Mouse (Mus musculus): ENCODE measurements around the gene Ak4.
A peak's percentile ranks its signal among the peaks of the same experiment; 100 is the strongest.
"Not testable (repeated sequence)": the region's sequence is repeated elsewhere in the genome, so short reads cannot be mapped to it uniquely, and the experiment has no call there.

The Ak4 gene

DNA sequence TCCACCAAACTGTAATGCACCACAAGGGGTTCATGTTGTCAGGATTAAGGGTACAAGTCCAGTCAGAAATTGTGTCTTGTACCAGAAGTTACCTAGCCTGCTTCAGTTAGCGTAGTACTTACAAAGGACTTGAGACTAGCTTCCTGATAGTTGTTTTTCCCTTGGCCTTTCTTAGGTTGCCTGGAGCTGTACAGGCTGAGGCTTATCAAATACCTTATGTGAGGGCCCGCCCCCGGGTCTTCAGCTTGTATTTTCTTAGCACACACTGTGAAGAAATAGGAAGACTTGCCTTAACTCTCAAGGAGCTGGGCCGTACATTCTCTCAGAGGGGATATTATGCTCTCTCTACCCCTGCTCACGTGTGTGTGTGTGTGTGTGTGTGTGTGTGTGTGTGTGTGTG, 4.5 kb downstream of the Ak4 start:
- DNase-seq (ENCODE audit: low spot score) = no peak

DNA sequence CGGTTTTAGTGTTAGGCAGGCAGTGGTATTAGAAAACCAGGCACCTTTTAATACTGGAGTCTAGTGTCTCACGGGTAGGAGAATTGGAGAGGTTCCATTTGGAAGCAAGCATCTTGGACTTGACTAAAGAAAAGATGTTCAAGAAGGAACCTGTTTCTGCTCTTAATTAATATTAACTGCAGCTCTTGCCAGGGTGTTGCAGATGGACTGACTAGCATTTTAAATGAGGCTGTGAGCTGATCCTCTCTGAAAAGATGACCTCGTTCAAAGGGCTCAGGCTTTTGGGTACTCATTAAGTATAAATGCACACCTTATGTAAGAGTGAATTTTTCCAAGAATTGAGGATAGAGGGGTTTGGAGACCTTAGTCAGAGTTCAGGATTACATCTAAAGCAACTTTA, 5.4 kb downstream of the Ak4 start:
- no peak for DNase-seq (ENCODE audit: low spot score)

DNA sequence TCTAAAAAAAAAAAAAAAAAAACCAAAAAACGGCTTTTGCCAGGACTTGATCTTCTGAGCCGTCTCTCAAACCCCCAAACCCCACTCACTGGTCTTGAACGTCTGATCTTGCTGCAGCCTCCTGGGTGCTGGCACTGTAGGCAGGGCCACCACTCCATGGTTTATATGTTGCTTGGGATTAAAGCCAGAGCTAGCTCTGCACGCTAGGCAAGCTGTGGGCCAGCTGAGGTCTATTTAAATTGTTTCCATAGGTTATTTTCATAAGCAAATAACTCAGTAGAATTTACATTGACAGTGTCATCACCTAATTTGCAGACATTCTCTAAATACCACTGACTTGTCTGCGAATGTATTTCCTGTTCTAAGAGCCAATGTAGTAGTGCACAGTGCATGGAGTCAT, 6.0 kb downstream of the Ak4 start:
- no peak for DNase-seq (ENCODE audit: low spot score)

DNA sequence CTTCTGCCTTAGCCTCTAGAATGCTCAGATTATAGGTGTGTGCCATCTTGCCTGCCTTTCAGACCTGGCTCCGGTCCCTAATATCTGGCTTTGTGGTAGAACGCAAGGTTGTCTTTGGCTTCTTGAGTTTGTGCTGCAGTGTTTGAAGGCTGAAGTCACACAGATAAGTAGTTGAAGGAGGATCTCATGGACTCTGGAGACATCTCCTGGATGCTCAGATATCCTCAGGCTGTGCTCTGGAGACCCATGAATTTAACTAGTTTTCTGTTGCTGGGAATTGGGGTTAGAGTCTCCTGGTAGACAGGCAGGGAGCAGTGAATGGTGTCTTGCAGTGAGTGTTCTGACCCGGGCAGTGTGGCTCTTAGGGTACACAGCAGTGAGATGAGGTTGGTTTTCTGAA, 6.6 kb downstream of the Ak4 start:
- DNase-seq (ENCODE audit: low spot score) = no peak

DNA sequence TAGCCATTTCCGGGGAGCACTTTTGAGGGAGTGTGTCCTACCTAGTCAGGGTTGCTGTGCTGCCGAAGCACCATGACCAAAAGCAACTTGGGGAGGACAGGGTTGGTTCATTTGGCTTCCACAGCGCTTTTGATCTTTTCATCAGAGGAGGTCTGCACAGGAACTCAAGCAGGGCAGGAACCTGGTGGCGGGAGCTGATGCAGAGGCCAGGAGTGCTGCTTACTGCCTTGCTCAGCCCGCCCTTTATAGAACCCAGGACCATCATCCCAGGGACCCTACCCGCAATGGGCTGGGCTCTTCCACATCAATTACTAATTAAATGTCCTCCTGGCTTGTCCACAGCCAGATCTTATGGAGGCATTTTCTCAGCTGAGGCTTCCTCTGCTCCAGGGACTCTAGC, 7.5 kb downstream of the Ak4 start:
- DNase-seq (ENCODE audit: low spot score) = no peak

DNA sequence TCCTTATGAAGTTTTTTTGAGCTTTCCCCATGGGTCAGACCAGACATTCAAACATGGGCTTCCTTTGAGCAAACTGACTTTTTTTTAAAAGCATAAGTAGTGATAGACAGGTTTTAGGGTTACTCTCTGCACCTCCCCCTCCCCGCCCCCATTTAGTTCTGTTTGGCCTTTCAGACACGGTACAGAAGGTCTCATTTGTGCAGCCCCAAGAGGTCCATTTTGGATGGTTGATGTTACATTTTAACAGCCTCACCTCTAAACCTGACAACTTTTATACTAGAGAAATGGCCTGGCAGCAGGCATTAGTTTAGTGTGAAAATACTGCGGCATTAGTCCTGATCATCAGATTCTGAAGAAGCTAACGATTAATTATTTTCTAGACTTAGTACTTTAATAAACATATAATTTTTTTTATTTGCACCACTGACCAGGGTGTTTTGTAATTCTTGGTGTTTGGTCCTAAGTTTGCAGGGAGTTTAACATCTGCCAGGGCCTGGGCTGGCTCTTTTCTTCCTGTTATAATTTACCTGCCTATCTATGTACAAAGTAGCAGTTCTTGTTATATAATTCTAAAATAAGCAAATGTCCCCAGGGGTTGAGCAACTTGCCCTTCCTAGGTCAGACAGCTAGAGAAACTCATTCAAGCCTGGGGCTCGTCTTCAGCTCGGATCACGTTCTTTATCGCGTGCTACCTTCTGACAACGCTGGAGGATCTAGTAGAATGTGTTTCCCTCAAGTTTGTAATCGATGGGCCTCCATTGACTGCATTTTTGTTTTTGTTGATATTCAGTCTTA, 9.0 kb downstream of the Ak4 start:
- DNase-seq (ENCODE audit: low spot score) = no peak

GRCm38 (mm10) chr4:101429073-101429472, 10.0 kb downstream of the Ak4 start:
- DNase-seq (ENCODE audit: low spot score) = no peak

GRCm38 (mm10) chr4:101430000-101430399, 10.9 kb downstream of the Ak4 start:
- DNase-seq (ENCODE audit: low spot score) = no peak

DNA sequence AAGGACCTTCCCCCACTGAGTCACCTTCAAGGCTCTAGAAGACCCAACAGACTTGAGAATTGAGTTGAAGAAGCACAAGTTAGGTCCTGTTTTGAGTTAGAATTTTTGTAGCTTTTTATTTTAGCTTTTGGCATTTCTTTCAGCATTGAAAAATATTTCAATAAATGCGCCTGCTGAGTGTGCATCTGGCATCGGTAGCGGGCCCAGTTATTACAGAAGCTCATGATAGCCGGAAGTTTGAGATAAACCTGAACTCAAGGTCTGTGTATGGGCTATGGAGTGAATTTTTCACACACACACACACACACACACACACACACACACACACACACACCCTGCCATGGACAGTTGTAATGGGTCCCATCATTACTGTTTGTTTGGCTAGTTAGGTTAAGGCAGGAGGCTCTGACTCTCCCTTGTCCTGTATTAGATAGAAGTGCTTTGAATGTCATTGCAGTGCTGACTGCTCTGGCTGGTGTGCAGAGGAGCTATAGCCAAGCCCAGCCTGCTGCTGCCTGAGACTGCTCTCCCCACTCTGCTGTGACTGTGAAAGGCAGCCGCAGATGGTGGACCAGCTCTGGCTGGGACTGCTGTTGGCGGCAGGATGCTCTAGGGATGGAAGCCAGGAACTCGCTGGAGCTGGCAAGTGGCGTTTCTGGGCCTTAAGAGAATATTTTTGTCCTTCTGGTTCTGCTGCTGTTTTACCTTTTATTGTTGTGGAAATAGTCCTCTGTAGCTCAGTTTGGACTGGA, 17.9 kb downstream of the Ak4 start:
- peak; percentile 60 for DNase-seq (ENCODE audit: low spot score)

- DNase-seq (ENCODE audit: low spot score) = no peak
Observed at GRCm38 (mm10) chr4:101438271-101438670, 19.2 kb downstream of the Ak4 start.

DNA sequence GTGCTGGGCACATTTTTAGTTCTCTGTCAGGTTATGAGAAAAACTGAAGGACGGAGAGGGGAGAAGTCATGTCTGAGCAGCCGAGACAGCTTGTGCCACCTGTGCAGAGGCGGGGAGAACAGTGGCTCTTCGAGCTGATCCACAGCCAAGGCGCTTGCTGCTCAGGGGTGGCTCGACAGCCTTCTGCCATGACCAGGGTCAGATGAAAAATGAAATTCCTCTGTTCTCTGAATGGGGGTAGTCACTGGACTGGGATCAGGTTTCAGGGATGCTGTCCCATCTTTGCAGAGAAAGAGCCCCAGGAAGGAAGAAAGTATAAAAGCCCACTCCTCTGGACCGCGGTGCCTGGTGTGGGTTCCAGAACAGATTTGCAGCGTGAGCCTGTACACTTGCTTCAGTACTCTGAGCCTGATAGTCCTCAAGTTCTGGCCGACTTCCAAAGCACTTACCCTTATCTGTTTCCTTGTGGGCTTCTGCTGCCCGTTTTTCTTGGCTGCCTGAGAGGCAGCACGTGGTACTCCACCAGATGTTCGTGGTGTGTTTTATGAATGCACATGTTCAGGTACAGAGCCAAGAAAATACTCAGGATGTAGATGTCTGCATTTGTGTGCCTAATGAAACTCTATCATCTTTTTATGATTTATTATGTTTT, 20.8 kb downstream of the Ak4 start:
- no peak for DNase-seq (ENCODE audit: low spot score)

DNA sequence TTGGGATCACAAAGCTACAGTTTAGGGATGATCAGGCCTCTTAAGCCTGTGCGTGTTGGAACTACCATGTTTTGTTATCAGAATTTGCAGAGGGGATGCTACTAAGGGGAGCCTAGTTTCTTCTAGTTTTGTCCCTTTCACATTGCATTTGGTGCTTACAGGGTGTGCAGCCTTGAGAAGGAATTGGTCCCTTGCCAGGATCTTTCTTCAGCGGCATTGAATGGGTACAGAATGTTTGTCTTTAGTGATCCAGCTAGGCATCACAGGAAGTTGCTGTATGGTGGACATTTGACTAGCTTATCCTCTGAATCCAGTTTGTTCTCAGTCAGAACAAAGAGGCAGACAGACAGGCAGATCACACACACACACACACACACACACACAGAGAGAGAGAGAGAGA, 23.7 kb downstream of the Ak4 start:
- DNase-seq (ENCODE audit: low spot score) = no peak

- no peak for DNase-seq (ENCODE audit: low spot score)
Observed at GRCm38 (mm10) chr4:101443419-101443991, 24.4 kb downstream of the Ak4 start.

- no peak for DNase-seq (ENCODE audit: low spot score)
Observed at GRCm38 (mm10) chr4:101445660-101446059, 26.6 kb downstream of the Ak4 start.

- DNase-seq (ENCODE audit: low spot score) = not testable (repeated sequence)
Observed at GRCm38 (mm10) chr4:101446606-101447005, 27.5 kb downstream of the Ak4 start.

GRCm38 (mm10) chr4:101448701-101449100, 29.6 kb downstream of the Ak4 start:
- no peak for DNase-seq (ENCODE audit: low spot score)

DNA sequence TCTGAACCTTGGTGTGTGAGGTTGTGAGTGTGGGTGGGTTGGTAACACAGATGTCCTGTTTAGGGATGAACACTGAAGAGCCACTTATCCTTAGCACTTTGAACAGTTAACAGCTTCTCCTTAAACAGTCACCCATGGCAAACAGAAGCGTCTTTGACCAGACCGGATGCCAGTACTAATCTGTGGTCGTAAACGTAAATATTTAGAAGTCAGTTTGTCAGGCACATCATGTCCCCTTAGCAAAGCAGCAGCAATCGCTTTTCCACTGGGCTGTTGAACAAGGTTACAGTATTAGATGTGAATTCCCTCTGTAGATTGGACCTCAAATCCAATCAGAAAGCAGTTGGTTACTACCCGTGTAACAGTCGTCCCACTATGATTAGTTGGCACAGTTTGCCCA, 30.3 kb downstream of the Ak4 start:
- no peak for DNase-seq (ENCODE audit: low spot score)

DNA sequence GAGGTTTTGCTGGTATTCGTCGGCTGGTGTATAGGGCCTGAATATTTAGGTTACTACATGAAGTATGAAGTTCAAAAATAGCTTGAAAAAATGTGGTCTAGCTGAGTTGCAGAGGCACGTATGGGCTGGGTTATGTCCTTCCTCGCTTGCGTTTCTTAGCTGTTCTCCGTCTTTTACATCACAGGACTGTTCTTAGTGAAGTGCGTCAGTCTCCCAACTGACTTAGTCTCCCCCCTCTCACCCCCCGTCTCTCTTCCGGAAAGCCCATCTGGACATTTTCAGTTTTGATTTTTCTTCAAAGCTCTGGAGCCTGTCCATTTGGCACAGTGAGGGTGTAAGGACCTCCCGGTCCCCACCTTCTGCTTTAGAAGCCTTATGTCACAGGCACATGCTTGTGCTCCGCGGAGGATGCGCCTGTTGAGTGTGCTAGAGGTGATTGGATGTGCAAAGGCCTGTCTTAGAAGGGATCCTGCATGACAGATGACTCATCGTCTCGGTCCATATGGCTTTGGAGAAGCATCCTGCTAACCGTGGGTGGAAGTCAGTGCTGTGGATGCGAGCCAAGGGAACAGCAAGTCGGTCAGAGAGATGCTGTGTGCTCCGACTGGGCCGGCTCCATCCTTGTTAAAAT, 31.2 kb downstream of the Ak4 start:
- peak; percentile 76 for DNase-seq (ENCODE audit: low spot score)

GRCm38 (mm10) chr4:101451089-101451488, 32.0 kb downstream of the Ak4 start:
- no peak for DNase-seq (ENCODE audit: low spot score)

DNA sequence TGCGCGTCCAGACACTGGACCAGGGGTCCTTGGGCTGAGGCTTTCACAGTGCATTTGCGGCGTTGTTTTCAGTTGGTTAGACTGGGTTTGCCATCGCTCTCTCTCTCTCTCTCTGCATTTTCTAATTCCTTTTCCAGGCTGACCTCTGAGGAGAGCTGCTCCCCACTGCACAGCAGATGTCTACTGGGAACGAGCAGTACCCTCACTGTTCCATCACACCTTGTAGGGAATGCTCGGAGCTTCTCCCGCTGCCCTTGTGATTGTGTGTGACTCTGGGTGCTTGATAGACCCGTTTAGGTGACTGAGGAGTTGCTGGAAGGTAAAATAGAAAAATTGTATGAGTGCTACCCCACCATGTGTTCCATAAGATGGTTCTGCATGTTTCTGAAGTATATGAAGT, 33.8 kb downstream of the Ak4 start:
- no peak for DNase-seq (ENCODE audit: low spot score)

DNA sequence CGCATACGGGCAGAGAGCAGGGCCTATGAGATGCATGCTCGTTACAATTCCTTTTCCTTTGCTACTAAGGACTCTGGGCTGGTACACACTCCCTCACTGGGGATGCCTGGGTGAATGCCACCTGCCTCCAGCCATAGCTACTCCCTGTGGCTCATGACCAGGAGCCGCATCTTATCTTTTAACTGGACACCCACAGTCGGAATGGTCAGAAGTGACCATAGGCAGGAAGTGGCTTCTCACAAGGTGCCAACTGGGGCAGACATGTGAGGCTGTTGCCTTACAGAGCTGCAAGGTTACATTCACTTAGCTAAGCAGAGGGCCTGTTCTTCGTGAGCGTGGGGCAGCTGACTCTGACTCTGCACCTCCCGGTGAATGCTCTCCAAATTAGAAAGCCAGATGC, 38.1 kb downstream of the Ak4 start:
- no peak for DNase-seq (ENCODE audit: low spot score)

DNA sequence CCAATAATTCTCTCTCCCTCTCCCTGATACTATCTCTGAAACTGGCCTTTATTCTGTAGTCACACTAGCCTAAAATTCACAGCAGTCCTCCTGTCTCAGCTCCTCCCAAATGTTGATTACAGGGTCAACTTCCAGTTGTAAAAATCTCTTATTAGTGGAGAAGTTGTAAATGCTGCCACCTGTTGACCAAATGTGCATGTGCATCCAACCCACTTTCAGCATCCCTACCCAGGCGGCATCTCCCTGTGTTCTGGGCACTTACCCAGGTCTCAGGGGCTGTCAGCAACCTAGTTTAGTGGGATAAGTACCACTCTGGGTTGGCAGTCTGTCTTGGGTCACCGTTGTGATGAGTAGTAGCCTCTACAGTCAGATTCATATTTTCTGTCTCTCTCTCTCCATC, 39.3 kb downstream of the Ak4 start:
- DNase-seq (ENCODE audit: low spot score) = peak; percentile 48

All from left cerebral cortex, adult 11 months (tissue).